Mouse (Mus musculus) erythroblast, embryonic 14.5 days (primary cell): ENCODE results near the gene Adcy10. TPM values are rescaled to one million over a fixed set of nuclear protein-coding genes. Genes with fewer than 3 reads are reported as not detected.

Experiments used
- H3K27me3 ChIP-seq: 2 replicates; pipeline ENCODE4 v1.6.1; 2012; ENCODE audit warnings: inconsistent platforms; ENCODE audit not compliant: control insufficient read depth
- H3K36me3 ChIP-seq: 2 replicates; pipeline ENCODE4 v1.6.1; 2012; ENCODE audit warnings: mild to moderate bottlenecking, inconsistent platforms; ENCODE audit not compliant: control insufficient read depth
- H3K4me1 ChIP-seq: 2 replicates; pipeline ENCODE4 v1.6.1; 2012; ENCODE audit warnings: inconsistent platforms; ENCODE audit not compliant: control insufficient read depth
- H3K4me3 ChIP-seq: replicated peaks from 2 replicates; pipeline ENCODE3; 2012; ENCODE audit warnings: moderate library complexity, mild to moderate bottlenecking, inconsistent platforms
- H3K9me3 ChIP-seq: 2 replicates; pipeline ENCODE4 v1.6.1; 2012; ENCODE audit warnings: low read length, inconsistent platforms, mixed read lengths; ENCODE audit not compliant: control insufficient read depth
- GATA1 ChIP-seq: IDR thresholded peaks from 2 replicates; pipeline ENCODE4 v1.6.1; 2012; ENCODE audit warnings: low read length, inconsistent platforms, mixed read lengths
- TAL1 ChIP-seq: IDR thresholded peaks from 3 replicates; pipeline ENCODE4 v1.6.1; 2012; ENCODE audit warnings: low read length, inconsistent platforms, mixed read lengths
- polyA plus RNA-seq: library from polyadenylated mRNA; stranded (reverse); fragments of >175 nt; gene quantifications from 2 replicates; pipeline ENCODE4 v1.2.3, GENCODE M21; 2012

The Adcy10 gene
- polyA plus RNA-seq, 1 experiment: not detected

DNA sequence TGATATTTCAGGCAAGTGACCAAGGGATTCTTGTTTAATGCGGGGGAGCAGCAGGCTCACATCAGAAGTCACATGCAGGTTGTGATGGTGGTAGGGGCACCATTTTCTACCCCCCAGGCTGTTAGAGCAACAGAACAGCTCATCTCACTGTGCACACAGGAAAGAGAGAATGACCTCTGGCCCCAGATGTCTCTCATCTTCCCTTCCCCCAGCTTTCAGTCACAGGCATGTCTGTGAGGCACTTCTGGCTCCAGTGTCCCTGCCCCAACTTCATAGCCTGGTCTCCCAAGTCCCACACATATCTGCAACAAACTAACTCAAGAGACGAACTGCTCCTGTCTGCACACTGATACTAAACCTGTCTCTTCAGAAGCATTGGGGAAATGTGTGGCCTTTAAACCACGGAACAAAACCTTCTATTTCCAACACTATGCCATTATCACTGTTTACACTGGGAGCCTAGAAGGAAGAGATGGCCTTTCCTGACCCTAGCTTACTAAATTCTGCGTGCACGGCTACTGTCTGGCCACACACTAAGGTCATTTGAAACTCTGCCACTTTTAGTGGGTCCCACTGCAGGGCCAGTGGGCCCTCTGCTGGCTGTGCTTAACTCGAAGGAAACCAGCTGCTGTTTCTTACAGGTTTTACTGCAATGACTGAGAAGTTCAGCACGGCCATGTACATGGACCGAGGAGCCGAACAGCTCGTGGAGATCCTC is 18.5 kb downstream of the Adcy10 start:
- no peak overlapping the region for H3K4me3 ChIP-seq
- H3K36me3 ChIP-seq: no peaks in the 10 kb centered on the region
- H3K27me3 ChIP-seq: no peaks in the 10 kb centered on the region
- no peaks in the 10 kb centered on the region for H3K4me1 ChIP-seq
- no peak for TF ChIP-seq GATA1
- no peaks in the 10 kb centered on the region for H3K9me3 ChIP-seq

DNA sequence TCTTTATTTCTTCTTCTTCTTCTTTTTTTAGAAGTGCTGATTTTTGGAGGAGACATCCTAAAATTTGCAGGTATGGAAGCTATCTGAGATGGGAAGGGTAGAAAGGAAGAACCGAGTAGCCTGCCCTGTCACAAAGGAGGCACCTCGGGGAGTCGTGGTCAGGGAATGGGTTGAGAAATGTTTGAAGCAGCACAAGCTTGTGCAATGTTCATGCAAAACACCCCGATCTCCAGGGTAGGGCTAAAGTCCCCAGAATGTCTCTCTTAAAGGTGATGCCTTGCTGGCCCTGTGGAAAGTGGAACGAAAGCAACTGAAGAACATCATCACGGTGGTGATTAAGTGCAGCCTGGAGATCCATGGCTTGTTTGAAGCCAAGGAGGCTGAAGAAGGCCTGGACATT is 21.3 kb downstream of the Adcy10 start:
- H3K4me1 ChIP-seq: no peaks in the 10 kb centered on the region
- no peak overlapping the region for H3K4me3 ChIP-seq
- TF ChIP-seq GATA1 (no peak), TAL1 (no peak)
- H3K27me3 ChIP-seq: no peaks in the 10 kb centered on the region
- H3K36me3 ChIP-seq: no peaks in the 10 kb centered on the region
- no peaks in the 10 kb centered on the region for H3K9me3 ChIP-seq

DNA sequence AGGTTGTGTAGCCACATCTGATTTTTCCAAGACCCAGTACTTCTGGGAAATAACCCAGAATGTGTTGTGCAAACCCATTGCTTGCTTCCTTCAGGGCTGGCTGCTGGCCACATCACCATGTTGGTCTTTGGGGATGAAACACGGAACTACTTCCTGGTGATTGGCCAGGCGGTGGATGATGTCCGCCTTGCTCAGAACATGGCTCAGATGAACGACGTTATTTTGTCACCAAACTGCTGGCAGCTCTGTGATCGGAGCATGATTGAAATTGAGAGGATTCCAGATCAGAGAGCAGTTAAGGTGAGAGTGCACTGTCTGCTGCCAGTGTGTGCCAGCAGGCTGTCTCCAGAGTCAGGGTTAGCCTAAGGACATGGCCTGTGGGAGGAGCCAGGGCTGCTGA is 25.2 kb downstream of the Adcy10 start:
- no peak for TF ChIP-seq TAL1

DNA sequence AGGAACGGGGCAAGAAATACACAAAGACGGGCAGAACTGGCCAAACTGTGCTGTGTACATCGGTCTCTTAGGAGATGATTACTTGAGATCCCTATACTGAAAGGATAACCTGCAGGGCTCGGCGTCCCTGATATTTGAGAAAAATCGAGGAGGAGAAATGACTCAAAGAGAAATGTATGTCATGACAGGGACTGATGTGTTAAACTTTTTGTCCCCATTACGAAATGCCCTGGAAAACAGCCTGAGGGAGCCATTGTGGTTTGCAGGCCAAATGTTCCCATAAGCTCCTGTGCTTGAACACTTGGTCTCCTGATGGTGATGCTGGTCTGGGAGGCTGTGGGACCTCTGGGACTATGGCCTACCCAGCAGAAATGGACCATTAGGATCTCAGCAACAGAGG is 35.7 kb downstream of the Adcy10 start:
- no peaks in the 10 kb centered on the region for H3K4me1 ChIP-seq
- H3K9me3 ChIP-seq: no peaks in the 10 kb centered on the region
- TF ChIP-seq TAL1: no peak
- TF ChIP-seq GATA1: no peak
- H3K27me3 ChIP-seq: no peaks in the 10 kb centered on the region
- no peaks in the 10 kb centered on the region for H3K36me3 ChIP-seq
- no peak overlapping the region for H3K4me3 ChIP-seq

More for the DNA sequence above, 25.2 kb downstream of the Adcy10 start:
- H3K9me3 ChIP-seq: no peaks in the 10 kb centered on the region
- H3K4me1 ChIP-seq: no peaks in the 10 kb centered on the region
- no peak overlapping the region for H3K4me3 ChIP-seq
- no peaks in the 10 kb centered on the region for H3K27me3 ChIP-seq
- H3K36me3 ChIP-seq: no peaks in the 10 kb centered on the region

DNA sequence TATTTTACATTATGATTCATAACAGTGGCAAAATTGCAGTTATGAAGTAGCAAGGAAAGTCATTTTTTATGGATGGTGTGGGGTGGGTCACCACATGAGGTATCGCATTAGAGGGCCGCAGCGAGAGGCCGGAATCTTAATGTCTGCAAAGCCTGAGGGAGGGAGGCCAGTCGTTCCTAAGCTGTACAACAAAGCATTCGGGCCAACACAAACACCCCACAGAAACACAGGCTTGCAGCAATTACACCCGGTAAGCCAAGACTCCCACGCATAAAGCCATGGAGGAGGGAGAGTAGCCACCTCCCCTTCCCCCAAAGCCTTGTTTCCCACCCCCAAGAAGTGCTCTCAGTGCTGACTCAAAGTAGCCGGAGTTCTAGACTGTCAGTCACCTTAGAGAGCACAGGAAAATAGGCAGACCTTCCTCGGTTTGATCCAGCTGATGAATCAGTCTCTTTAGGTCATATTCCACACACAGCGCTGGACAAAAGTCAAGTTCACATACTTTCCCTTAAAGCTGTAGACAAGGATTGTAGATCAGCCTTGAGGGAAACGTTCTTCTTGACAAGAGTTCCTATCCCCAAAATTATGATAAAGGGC is 51.2 kb downstream of the Adcy10 start:
- H3K4me1 ChIP-seq: no peaks in the 10 kb centered on the region
- no peaks in the 10 kb centered on the region for H3K9me3 ChIP-seq
- H3K27me3 ChIP-seq: no peaks in the 10 kb centered on the region
- TF ChIP-seq GATA1: no peak
- no peak overlapping the region for H3K4me3 ChIP-seq
- H3K36me3 ChIP-seq: no peaks in the 10 kb centered on the region

DNA sequence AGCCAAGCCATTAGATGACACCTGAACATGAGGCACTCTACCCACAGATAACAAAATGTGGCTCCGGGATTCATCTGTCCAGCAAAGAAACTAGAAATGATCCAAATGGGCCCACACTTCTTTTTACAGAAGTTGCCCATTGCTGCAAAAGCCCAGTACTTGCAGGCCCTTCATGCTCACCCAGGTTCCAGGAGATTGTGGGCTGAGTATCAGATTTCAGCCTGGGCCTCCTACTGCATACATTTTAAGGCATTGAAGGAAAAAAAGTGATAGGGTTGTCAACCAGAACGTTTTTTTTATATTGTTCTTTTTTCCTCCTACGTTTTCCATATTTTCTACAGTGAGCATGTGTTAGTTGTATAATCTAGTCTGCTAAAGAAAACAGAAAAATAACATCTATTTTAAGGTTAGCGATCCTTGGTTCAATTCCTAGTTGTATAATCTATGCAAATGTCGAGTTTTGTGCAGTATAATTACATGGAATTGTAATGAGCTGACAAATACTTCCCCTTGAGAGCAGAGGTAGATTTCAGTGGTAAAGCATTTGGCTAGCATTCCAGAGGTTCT is 52.3 kb downstream of the Adcy10 start:
- no peaks in the 10 kb centered on the region for H3K27me3 ChIP-seq
- no peak overlapping the region for H3K4me3 ChIP-seq
- no peak for TF ChIP-seq TAL1
- no peak for TF ChIP-seq GATA1
- H3K36me3 ChIP-seq: no peaks in the 10 kb centered on the region
- H3K4me1 ChIP-seq: no peaks in the 10 kb centered on the region
- H3K9me3 ChIP-seq: no peaks in the 10 kb centered on the region

DNA sequence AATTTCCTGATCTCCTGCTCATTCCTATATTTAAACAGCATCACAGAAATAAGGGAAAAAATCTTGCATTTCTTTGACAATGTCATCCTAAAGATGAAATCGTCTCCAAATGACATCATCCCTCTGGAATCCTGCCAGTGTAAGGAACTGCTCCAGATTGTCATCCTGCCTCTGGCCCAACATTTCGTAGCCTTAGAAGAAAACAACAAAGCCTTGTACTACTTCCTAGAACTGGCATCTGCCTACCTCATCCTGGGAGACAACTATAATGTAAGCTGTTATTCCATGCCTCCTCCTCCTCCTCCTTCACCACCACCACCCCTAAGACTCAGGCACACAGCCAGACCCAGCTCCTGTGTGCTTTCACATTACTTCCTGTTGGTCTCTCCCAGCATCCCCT is 71.7 kb downstream of the Adcy10 start:
- Histone ChIP-seq H3K36me3 (no peaks in the 10 kb centered on the region), H3K9me3 (peaks cover 7% of the 10 kb centered on the region), H3K4me3 (no peak overlapping the region), H3K27me3 (no peaks in the 10 kb centered on the region), H3K4me1 (no peaks in the 10 kb centered on the region)
- TF ChIP-seq TAL1 (no peak), GATA1 (no peak)

DNA sequence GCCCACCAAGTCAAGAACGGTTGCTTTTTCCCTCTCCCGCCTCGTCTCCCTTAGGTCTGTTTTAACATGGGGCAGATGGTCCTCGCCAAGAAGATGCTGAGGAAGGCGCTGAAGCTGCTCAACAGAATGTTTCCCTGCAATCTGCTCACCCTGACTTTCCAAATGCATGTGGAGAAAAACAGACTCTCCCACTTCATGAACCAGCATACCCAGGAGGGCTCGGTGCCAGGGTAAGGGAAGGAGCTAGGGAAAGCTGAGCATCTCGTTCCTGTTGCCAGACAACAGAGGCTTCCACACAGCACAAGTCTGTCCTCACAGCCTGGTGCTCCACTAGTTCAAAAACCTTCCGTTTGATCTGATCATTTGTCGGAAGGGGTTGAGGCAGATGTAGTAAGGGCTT is 74.1 kb downstream of the Adcy10 start:
- no peak for TF ChIP-seq TAL1
- no peak for TF ChIP-seq GATA1
- Histone ChIP-seq H3K4me1 (no peaks in the 10 kb centered on the region), H3K9me3 (no peaks in the 10 kb centered on the region), H3K27me3 (no peaks in the 10 kb centered on the region), H3K4me3 (no peak overlapping the region), H3K36me3 (no peaks in the 10 kb centered on the region)

DNA sequence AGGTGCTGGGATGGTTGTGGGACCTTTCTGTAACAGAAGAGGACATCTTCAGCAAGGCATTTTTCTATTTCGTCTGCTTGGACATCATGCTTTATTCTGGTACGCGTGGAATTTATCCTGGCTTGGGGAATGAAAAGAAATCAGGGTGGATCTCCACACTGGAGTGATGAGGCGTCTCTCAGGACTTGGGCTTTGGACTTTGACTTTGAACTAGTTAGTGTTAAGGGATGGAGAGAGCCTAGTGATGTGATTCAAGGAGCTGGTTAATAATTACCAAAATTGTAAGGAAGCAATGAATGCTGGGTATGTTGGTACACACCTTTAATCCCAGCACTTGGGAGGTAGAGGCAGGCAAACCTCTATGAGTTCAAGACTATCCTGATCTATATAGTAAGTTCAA is 80.3 kb downstream of the Adcy10 start:
- Histone ChIP-seq H3K36me3 (no peaks in the 10 kb centered on the region), H3K9me3 (no peaks in the 10 kb centered on the region), H3K4me3 (no peak overlapping the region), H3K27me3 (no peaks in the 10 kb centered on the region), H3K4me1 (no peaks in the 10 kb centered on the region)
- TF ChIP-seq TAL1 (no peak), GATA1 (no peak)

DNA sequence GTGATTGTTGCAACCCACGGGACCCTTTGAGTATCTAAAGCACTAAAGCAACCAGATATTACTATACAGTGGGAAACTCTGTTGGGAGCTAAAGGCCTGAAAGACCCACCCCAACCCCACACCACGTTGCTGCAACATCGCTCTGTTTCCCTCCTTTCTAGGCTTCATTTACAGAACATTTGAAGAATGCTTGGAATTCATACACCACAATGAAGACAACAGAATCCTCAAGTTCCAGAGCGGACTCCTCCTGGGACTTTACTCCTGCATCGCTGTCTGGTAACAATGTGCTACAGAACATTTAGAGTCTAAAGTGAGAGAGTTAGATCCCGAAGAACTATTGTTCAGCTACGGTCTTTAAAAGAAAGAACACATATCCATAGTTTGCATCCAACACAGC is 82.5 kb downstream of the Adcy10 start:
- no peak overlapping the region for H3K4me3 ChIP-seq
- TF ChIP-seq TAL1: no peak
- TF ChIP-seq GATA1: no peak
- H3K27me3 ChIP-seq: no peaks in the 10 kb centered on the region
- no peaks in the 10 kb centered on the region for H3K4me1 ChIP-seq
- no peaks in the 10 kb centered on the region for H3K9me3 ChIP-seq
- H3K36me3 ChIP-seq: no peaks in the 10 kb centered on the region
